In genomic region chr7:30121308-30122187, GRCm38 (mm10) we compare ENCODE assay signal across 8 mouse cellular contexts. TPM values are rescaled to one million over a fixed set of nuclear protein-coding genes. Genes with fewer than 3 reads are reported as not detected.
DNase-seq lines count a peak whose midpoint lies in the region; ATAC-seq and TF ChIP-seq lines count a peak whose summit lies in the region.

Gene Zfp382 (plus strand): TSS chr7:30121942.

- TF ChIP-seq POLR2A in bone marrow, adult 2 months (IDR thresholded peaks at IDR 0.05; ENCODE audit: borderline replicate concordance, control insufficient read depth, low read depth, low read length): peak; percentile 52; the same call in 1 of the 2 replicates

- no peaks in the 10 kb centered on the region for H3K27me3 ChIP-seq in embryonic facial prominence, embryonic 14.5 days (replicated peaks; ENCODE audit: control insufficient read depth, insufficient read depth, low read length)
- no peaks in the 10 kb centered on the region for H3K27me3 ChIP-seq in limb, embryonic 13.5 days
- no peaks in the 10 kb centered on the region for H3K27me3 ChIP-seq in midbrain, embryonic 15.5 days (replicated peaks)

- ATAC-seq in embryonic facial prominence, embryonic 14.5 days (ENCODE audit: low read depth): peak; percentile 96
- ATAC-seq in limb, embryonic 13.5 days (ENCODE audit: low FRiP score, low read depth): peak; percentile 96
- peak; percentile 96 for ATAC-seq in midbrain, embryonic 15.5 days (replicated peaks)

- WGBS in bone marrow, adult 2 months: under 1% methylated on average over 61 of the region's 61 CpGs
- under 1% methylated on average over 46 of the region's 61 CpGs for WGBS in embryonic facial prominence, embryonic 14.5 days
- WGBS in limb, embryonic 13.5 days: under 1% methylated on average over 61 of the region's 61 CpGs
- WGBS in midbrain, embryonic 15.5 days: under 1% methylated on average over 57 of the region's 61 CpGs

- H3K9ac ChIP-seq in embryonic facial prominence, embryonic 14.5 days (ENCODE audit: low read depth, low read length): peak within 1 kb of the TSS; percentile 85
- peak within 1 kb of the TSS; percentile 79 for H3K9ac ChIP-seq in limb, embryonic 13.5 days
- peak within 1 kb of the TSS; percentile 87 for H3K9ac ChIP-seq in midbrain, embryonic 15.5 days

- no peak for TF ChIP-seq CTCF in bone marrow, adult 2 months (IDR thresholded peaks at IDR 0.05; ENCODE audit: control insufficient read depth, insufficient read depth, low read length)

- H3K36me3 ChIP-seq in embryonic facial prominence, embryonic 14.5 days (ENCODE audit: control insufficient read depth, insufficient read depth, low read length): peaks cover 15% of the 10 kb centered on the region
- peaks cover 14% of the 10 kb centered on the region for H3K36me3 ChIP-seq in limb, embryonic 13.5 days
- H3K36me3 ChIP-seq in midbrain, embryonic 15.5 days (replicated peaks): no peaks in the 10 kb centered on the region

- peak; percentile 93 for DNase-seq in A20 (ENCODE audit: low read depth, low spot score)
- DNase-seq in embryonic facial prominence, embryonic 14.5 days (ENCODE audit: low spot score): peak; percentile 95
- peak; percentile 89 for DNase-seq in heart, adult 8-10 months (ENCODE audit: low spot score)
- peak; percentile 78 for DNase-seq in kidney, adult 9 months
- peak; percentile 75 to 90 for DNase-seq in spleen, adult 18-20 months

- peak within 1 kb of the TSS; percentile 44 for H3K27ac ChIP-seq in bone marrow, adult 2 months (ENCODE audit: control insufficient read depth, insufficient read depth, low read depth, low read length, poor library complexity)
- H3K27ac ChIP-seq in embryonic facial prominence, embryonic 14.5 days (replicated peaks; ENCODE audit: low read depth, low read length): peak within 1 kb of the TSS; percentile 85
- peak within 1 kb of the TSS; percentile 61; the same call in 1 of the 2 replicates for H3K27ac ChIP-seq in limb, embryonic 13.5 days
- H3K27ac ChIP-seq in midbrain, embryonic 15.5 days: peak within 1 kb of the TSS; percentile 88

- peak within 1 kb of the TSS; percentile 90 for H3K4me2 ChIP-seq in embryonic facial prominence, embryonic 14.5 days (ENCODE audit: low read depth, low read length)
- H3K4me2 ChIP-seq in limb, embryonic 13.5 days (replicated peaks): peak within 1 kb of the TSS; percentile 78
- H3K4me2 ChIP-seq in midbrain, embryonic 15.5 days: peak within 1 kb of the TSS; percentile 65

- peak within 1 kb of the TSS; percentile 100 for H3K4me3 ChIP-seq in bone marrow, adult 2 months (replicated peaks; ENCODE audit: control insufficient read depth, low read depth, low read length)
- H3K4me3 ChIP-seq in embryonic facial prominence, embryonic 14.5 days (ENCODE audit: low read depth, low read length): peak within 1 kb of the TSS; percentile 59
- H3K4me3 ChIP-seq in limb, embryonic 13.5 days: peak within 1 kb of the TSS; percentile 70
- peak within 1 kb of the TSS; percentile 93 for H3K4me3 ChIP-seq in midbrain, embryonic 15.5 days

- no peaks in the 10 kb centered on the region; the same call in 1 of the 2 replicates for H3K4me1 ChIP-seq in bone marrow, adult 2 months (ENCODE audit: control insufficient read depth, insufficient read depth, low read length)
- 0 out of 2 replicates have a peak, but pooled peaks cover 7% of the 10 kb centered on the region for H3K4me1 ChIP-seq in embryonic facial prominence, embryonic 14.5 days (ENCODE audit: control insufficient read depth, insufficient read depth, low read length)
- H3K4me1 ChIP-seq in limb, embryonic 13.5 days: peaks cover 7% of the 10 kb centered on the region; the same call in 1 of the 2 replicates
- H3K4me1 ChIP-seq in midbrain, embryonic 15.5 days: peaks cover 6% of the 10 kb centered on the region

- H3K9me3 ChIP-seq in embryonic facial prominence, embryonic 14.5 days (ENCODE audit: control insufficient read depth, low read length): no peaks in the 10 kb centered on the region
- no peaks in the 10 kb centered on the region for H3K9me3 ChIP-seq in limb, embryonic 13.5 days
- no peaks in the 10 kb centered on the region for H3K9me3 ChIP-seq in midbrain, embryonic 15.5 days

RNA-seq across cellular contexts. Expression of gene Zfp382, which starts in this region (rescaled TPM):
- 0.57 and 0.95 TPM in 2 replicates for polyA plus RNA-seq in bone marrow, adult 2 months (2011; ENCODE audit: insufficient read depth, insufficient read length, low replicate concordance, missing spikeins)
- 5.8 and 6.5 TPM in 2 replicates for polyA plus RNA-seq in embryonic facial prominence, embryonic 14.5 days (2014; fragmentation: Nextera tagmentation; extraction: Ambion mirVana)
- 1 to 10 TPM; 1.5 to 4.3 (median 2.1) TPM for total RNA-seq in heart, adult 8-10 months (2022)
- 13.8 and 14.6 TPM in 2 replicates for polyA plus RNA-seq in limb, embryonic 13.5 days (2015; fragmentation: Nextera tagmentation; extraction: Ambion mirVana)
- 23.4 and 24.9 TPM in 2 replicates for polyA plus RNA-seq in midbrain, embryonic 15.5 days (2015; fragmentation: Nextera tagmentation; extraction: Ambion mirVana)

Comparison
In these comparisons a context has a peak if more than half of its experiments do, and no peak if none do; other contexts are left out.
1. Peak in every context shown above with its lines: DNase-seq, ATAC-seq, H3K4me3 ChIP-seq and H3K27ac ChIP-seq.